Mouse (Mus musculus): ENCODE results near the gene Hist1h4d. TPM values are rescaled to one million over a fixed set of nuclear protein-coding genes. Genes with fewer than 3 reads are reported as not detected.
"Not testable (repeated sequence)": the region's sequence is repeated elsewhere in the genome, so short reads cannot be mapped to it uniquely, and the experiment has no call there.

The Hist1h4d gene
- total RNA-seq, 2 experiments from 2014 or later: 302 to 338 TPM

- DNase-seq (ENCODE audit: low spot score in 2 of 2): not testable (repeated sequence)
Measured at GRCm38 (mm10) chr13:23591886-23592285, 10.5 kb downstream of the Hist1h4d start.

GRCm38 (mm10) chr13:23592614-23593013, 11.2 kb downstream of the Hist1h4d start:
- DNase-seq (ENCODE audit: low spot score in 2 of 2): no peak

- DNase-seq (ENCODE audit: low spot score in 2 of 2): no peak
Measured at GRCm38 (mm10) chr13:23593051-23593770, 11.8 kb downstream of the Hist1h4d start.

- DNase-seq (ENCODE audit: low spot score in 2 of 2): no peak
Measured at GRCm38 (mm10) chr13:23595185-23595584, 13.8 kb downstream of the Hist1h4d start.

- no peak for DNase-seq (ENCODE audit: low spot score in 2 of 2)
Measured at GRCm38 (mm10) chr13:23595622-23596372, 14.4 kb downstream of the Hist1h4d start.

- DNase-seq (ENCODE audit: low spot score in 2 of 2): peak; percentile 48 to 78
Measured at GRCm38 (mm10) chr13:23597957-23598356, 16.6 kb downstream of the Hist1h4d start.

- no peak for DNase-seq (ENCODE audit: low spot score in 2 of 2)
Measured at GRCm38 (mm10) chr13:23603182-23603699, 21.8 kb downstream of the Hist1h4d start.

- DNase-seq (ENCODE audit: low spot score in 2 of 2): no peak
Measured at GRCm38 (mm10) chr13:23604452-23604851, 23.1 kb downstream of the Hist1h4d start.

- DNase-seq (ENCODE audit: low spot score in 2 of 2): no peak
Measured at GRCm38 (mm10) chr13:23605052-23605451, 23.7 kb downstream of the Hist1h4d start.

GRCm38 (mm10) chr13:23609209-23609608, 27.8 kb downstream of the Hist1h4d start:
- DNase-seq (ENCODE audit: low spot score in 2 of 2): no peak

GRCm38 (mm10) chr13:23609844-23610243, 28.4 kb downstream of the Hist1h4d start:
- no peak for DNase-seq (ENCODE audit: low spot score in 2 of 2)

GRCm38 (mm10) chr13:23610393-23610792, 29.0 kb downstream of the Hist1h4d start:
- no peak for DNase-seq (ENCODE audit: low spot score in 2 of 2)

GRCm38 (mm10) chr13:23611638-23612037, 30.2 kb downstream of the Hist1h4d start:
- DNase-seq (ENCODE audit: low spot score in 2 of 2): no peak

- no peak for DNase-seq (ENCODE audit: low spot score in 2 of 2)
Measured at GRCm38 (mm10) chr13:23620056-23620732, 38.8 kb downstream of the Hist1h4d start.

GRCm38 (mm10) chr13:23620733-23621531, 39.5 kb downstream of the Hist1h4d start, which contains the start of gene Hist1h2be:
TSS of gene Hist1h2be (minus strand) at chr13:23621124.
- peak in 1 of 2 experiments; percentile 56 for DNase-seq (ENCODE audit: low spot score in 2 of 2)

- DNase-seq (ENCODE audit: low spot score in 2 of 2): peak; percentile 23 to 64
Measured at GRCm38 (mm10) chr13:23621532-23622174, 40.3 kb downstream of the Hist1h4d start.

- peak; percentile 91 to 92 for DNase-seq (ENCODE audit: low spot score in 2 of 2)
Measured at GRCm38 (mm10) chr13:23622175-23622671, 40.8 kb downstream of the Hist1h4d start, which contains the start of gene Hist1h1e. TSS of gene Hist1h1e (minus strand) at chr13:23622558.

- no peak for DNase-seq (ENCODE audit: low spot score in 2 of 2)
Measured at GRCm38 (mm10) chr13:23622861-23623450, 41.6 kb downstream of the Hist1h4d start.

- DNase-seq (ENCODE audit: low spot score in 2 of 2): no peak
Measured at GRCm38 (mm10) chr13:23630653-23631052, 49.3 kb downstream of the Hist1h4d start.

All from gastrocnemius, postnatal 4 days (tissue).